Mouse (Mus musculus): ENCODE data around the gene Gm9936. TPM values are rescaled to one million over a fixed set of nuclear protein-coding genes. Genes with fewer than 3 reads are reported as not detected.

Gm9936 gene
- total and polyA plus RNA-seq, 3 experiments, result 0.04 to 0.26 TPM; not detected in 1

DNA sequence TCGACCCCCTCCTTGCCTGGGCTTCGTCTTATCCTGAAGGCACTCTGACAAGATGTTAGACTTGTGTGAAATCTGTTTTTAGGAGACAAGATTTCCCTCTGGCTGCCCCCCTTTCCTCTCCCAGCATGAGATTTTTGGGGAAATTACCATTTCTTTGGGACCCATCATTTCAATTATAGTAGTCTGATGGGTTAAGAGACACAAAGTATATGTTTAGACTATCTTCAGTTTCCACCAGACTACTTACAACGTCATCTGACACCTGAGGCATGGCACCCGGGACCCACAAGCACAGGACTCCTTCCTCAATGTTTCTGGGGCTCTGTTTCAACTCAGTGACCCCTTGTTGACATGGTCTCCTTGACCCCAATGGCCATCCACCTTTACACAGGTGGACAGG, 37.1 kb upstream of the Gm9936 start:
- Histone ChIP-seq H3K79me2 (replicated peaks; ENCODE audit: control insufficient read depth, extremely low read depth, insufficient read depth, poor library complexity, severe bottlenecking) (no peaks in the 10 kb centered on the region), H3K4me1 (ENCODE audit: control insufficient read depth in 1 of 2, insufficient read depth in 2 of 2) (peaks cover 4 to 15% of the 10 kb centered on the region in 2 experiments; a peak in 3 of 4 replicates), H3K4me3 (replicated peaks in 1 of 3; ENCODE audit: low read depth in 2 of 3, low read length in 2 of 3, poor library complexity in 1 of 3) (no peak overlapping the region), H3K27me3 (replicated peaks) (peaks cover 4% of the 10 kb centered on the region), H3K9me3 (replicated peaks; ENCODE audit: low read length) (no peaks in the 10 kb centered on the region), H3K27ac (ENCODE audit: insufficient read depth, low read depth) (no peak overlapping the region), H3K36me3 (replicated peaks in 1 of 2; ENCODE audit: control insufficient read depth in 1 of 2, insufficient read depth in 1 of 2, low read length in 1 of 2) (no peaks in the 10 kb centered on the region), H3K9ac (ENCODE audit: insufficient read depth, low read depth) (no peak overlapping the region), H3K4me2 (ENCODE audit: insufficient read depth, low read depth, poor library complexity, severe bottlenecking) (no peak overlapping the region)
- in situ Hi-C loops (cut with MboI; ENCODE audit: low pct_ligation_motif_present, low pct_unique_long_range_greater_than_20kb, low sequenced_read_pairs), result no loop called here
- dilution Hi-C loops (cut with MboI; ENCODE audit: extremely low pct_ligation_motif_present, extremely low pct_unique_long_range_greater_than_20kb, low sequenced_read_pairs), result no loop called here
- DNase-seq (ENCODE audit: extremely low read depth), result no peak
- no peak for TF ChIP-seq POLR2AphosphoS2 (IDR thresholded peaks at IDR 0.05; ENCODE audit: low read depth, low read length)
- TF ChIP-seq ETS1 (conservative IDR thresholded peaks at IDR 0.05; ENCODE audit: low read depth, low read length), result no peak
- no peak for TF ChIP-seq CHD2 (IDR thresholded peaks at IDR 0.05; ENCODE audit: low read length)
- no peak for TF ChIP-seq NRF1 (IDR thresholded peaks at IDR 0.05; ENCODE audit: low read depth, low read length)

DNA sequence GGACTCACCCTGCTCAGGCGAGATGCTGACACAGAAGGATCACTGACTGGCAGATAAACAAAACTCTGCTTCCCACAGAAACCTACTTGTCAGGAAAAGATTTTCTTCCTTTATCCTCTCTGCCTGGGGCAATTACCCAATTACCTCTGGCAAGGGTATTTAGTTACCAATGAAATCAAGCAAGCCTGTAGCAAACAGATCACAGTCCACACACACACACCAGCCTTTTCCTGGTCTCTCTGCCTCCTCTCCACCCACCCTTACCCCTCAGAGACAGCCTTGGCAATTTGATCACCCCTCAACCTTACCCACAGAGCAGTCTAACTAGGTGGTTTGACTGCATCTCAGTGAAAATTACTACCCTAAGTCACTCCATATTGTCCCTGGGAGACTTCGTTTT, 30.5 kb upstream of the Gm9936 start:
- H3K4me3 ChIP-seq (replicated peaks in 1 of 3; ENCODE audit: low read depth in 2 of 3, low read length in 2 of 3, poor library complexity in 1 of 3), result no peak overlapping the region
- no peak for TF ChIP-seq ELF1 (IDR thresholded peaks at IDR 0.05; ENCODE audit: low read depth, low read length)
- TF ChIP-seq PAX5 (IDR thresholded peaks at IDR 0.05; ENCODE audit: low read length), result no peak
- no peak for TF ChIP-seq ZKSCAN1 (IDR thresholded peaks at IDR 0.05; ENCODE audit: borderline replicate concordance, low read depth, low read length)
- no peak for TF ChIP-seq MAZ (IDR thresholded peaks at IDR 0.05; ENCODE audit: low read depth, low read length)
- no peaks in the 10 kb centered on the region for H3K79me2 ChIP-seq (replicated peaks; ENCODE audit: control insufficient read depth, extremely low read depth, insufficient read depth, poor library complexity, severe bottlenecking)
- H3K36me3 ChIP-seq (replicated peaks in 1 of 2; ENCODE audit: control insufficient read depth in 1 of 2, insufficient read depth in 1 of 2, low read length in 1 of 2), result no peaks in the 10 kb centered on the region
- no peaks in the 10 kb centered on the region for H3K4me1 ChIP-seq (ENCODE audit: control insufficient read depth in 1 of 2, insufficient read depth in 2 of 2)
- no peak for DNase-seq (ENCODE audit: extremely low read depth)
- dilution Hi-C loops (cut with MboI; ENCODE audit: extremely low pct_ligation_motif_present, extremely low pct_unique_long_range_greater_than_20kb, low sequenced_read_pairs) (no loop called here), in situ Hi-C loops (cut with MboI; ENCODE audit: low pct_ligation_motif_present, low pct_unique_long_range_greater_than_20kb, low sequenced_read_pairs) (no loop called here)
- peaks cover 6% of the 10 kb centered on the region for H3K9me3 ChIP-seq (replicated peaks; ENCODE audit: low read length)
- H3K9ac ChIP-seq (ENCODE audit: insufficient read depth, low read depth), result no peak overlapping the region
- no peak overlapping the region for H3K27ac ChIP-seq (ENCODE audit: insufficient read depth, low read depth)
- no peak overlapping the region for H3K4me2 ChIP-seq (ENCODE audit: insufficient read depth, low read depth, poor library complexity, severe bottlenecking)
- H3K27me3 ChIP-seq (replicated peaks), result no peaks in the 10 kb centered on the region

DNA sequence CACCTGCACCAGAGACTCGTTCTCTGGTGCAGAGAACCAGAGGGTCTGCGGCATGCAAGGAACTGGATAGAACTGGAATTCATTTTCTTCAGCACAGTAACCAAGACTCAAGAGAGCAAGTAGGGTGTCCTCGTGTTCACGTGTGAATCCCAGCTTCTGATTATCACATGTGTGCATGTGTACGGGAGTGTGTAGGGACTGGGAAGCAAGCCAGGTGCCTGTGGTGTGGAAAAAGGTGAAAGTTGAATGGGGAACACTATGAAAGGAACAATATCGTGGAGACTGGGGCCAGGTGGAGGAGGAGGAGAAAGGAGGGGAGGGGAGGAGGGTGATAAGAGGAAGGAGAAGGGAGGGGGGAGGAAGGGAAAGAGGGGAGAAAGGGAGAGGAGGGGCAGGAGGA, 28.3 kb upstream of the Gm9936 start:
- dilution Hi-C loops (cut with MboI; ENCODE audit: extremely low pct_ligation_motif_present, extremely low pct_unique_long_range_greater_than_20kb, low sequenced_read_pairs), result no loop called here
- H3K36me3 ChIP-seq (replicated peaks in 1 of 2; ENCODE audit: control insufficient read depth in 1 of 2, insufficient read depth in 1 of 2, low read length in 1 of 2), result no peaks in the 10 kb centered on the region
- no peak for DNase-seq (ENCODE audit: extremely low read depth)
- no peaks in the 10 kb centered on the region for H3K79me2 ChIP-seq (replicated peaks; ENCODE audit: control insufficient read depth, extremely low read depth, insufficient read depth, poor library complexity, severe bottlenecking)
- no peak overlapping the region for H3K9ac ChIP-seq (ENCODE audit: insufficient read depth, low read depth)
- H3K27ac ChIP-seq (ENCODE audit: insufficient read depth, low read depth), result no peak overlapping the region
- no peaks in the 10 kb centered on the region for H3K27me3 ChIP-seq (replicated peaks)
- TF ChIP-seq POLR2AphosphoS2 (IDR thresholded peaks at IDR 0.05; ENCODE audit: low read depth, low read length) (no peak), ZC3H11A (IDR thresholded peaks at IDR 0.05; ENCODE audit: low read depth, low read length) (no peak), USF1 (IDR thresholded peaks at IDR 0.05; ENCODE audit: low read depth, low read length) (no peak), POLR2A (IDR thresholded peaks at IDR 0.05; ENCODE audit: low read depth, low read length) (no peak), IRF4 (IDR thresholded peaks at IDR 0.05; ENCODE audit: low read depth, low read length) (no peak), MEF2A (IDR thresholded peaks at IDR 0.05; ENCODE audit: borderline replicate concordance, low read depth, low read length) (no peak), JUN (IDR thresholded peaks at IDR 0.05; ENCODE audit: insufficient read depth, low read depth, low read length) (no peak), NELFE (IDR thresholded peaks at IDR 0.05; ENCODE audit: low read depth, low read length) (no peak), NRF1 (IDR thresholded peaks at IDR 0.05; ENCODE audit: low read depth, low read length) (no peak)
- H3K4me3 ChIP-seq (replicated peaks in 1 of 3; ENCODE audit: low read depth in 2 of 3, low read length in 2 of 3, poor library complexity in 1 of 3), result no peak overlapping the region
- H3K9me3 ChIP-seq (replicated peaks; ENCODE audit: low read length), result peaks cover 9% of the 10 kb centered on the region
- in situ Hi-C loops (cut with MboI; ENCODE audit: low pct_ligation_motif_present, low pct_unique_long_range_greater_than_20kb, low sequenced_read_pairs), result no loop called here
- H3K4me2 ChIP-seq (ENCODE audit: insufficient read depth, low read depth, poor library complexity, severe bottlenecking), result no peak overlapping the region
- H3K4me1 ChIP-seq (ENCODE audit: control insufficient read depth in 1 of 2, insufficient read depth in 2 of 2), result no peaks in the 10 kb centered on the region
